In genomic region chr2:120154361-120154894, GRCm38 (mm10) we compare ENCODE assay signal across 8 mouse cellular contexts. TPM values are rescaled to one million over a fixed set of nuclear protein-coding genes. Genes with fewer than 3 reads are reported as not detected.
DNase-seq lines count a peak whose midpoint lies in the region; ATAC-seq lines count a peak whose summit lies in the region.

TSS of gene Ehd4 (minus strand) at chr2:120154606.

- peak; percentile 89 for ATAC-seq in megakaryocyte progenitor cell, adult 5-6 weeks (replicated peaks; ENCODE audit: poor library complexity)

- DNase-seq in adipocyte (ENCODE audit: low spot score), result peak; percentile 100
- peak; percentile 99 for DNase-seq in embryo, embryonic 10 days (ENCODE audit: low spot score)
- peak; percentile 99 for DNase-seq in gastrocnemius, postnatal 10 days
- peak; percentile 99 for DNase-seq in induced T-regulatory cell, adult 2 months (ENCODE audit: low read depth)
- DNase-seq in left cerebral cortex, adult 9 months (ENCODE audit: low spot score in 2 of 2), result peak; percentile 93 to 99
- DNase-seq in right cerebral cortex, postnatal 14 days, result peak; percentile 99
- peak; percentile 99 for DNase-seq in urinary bladder, postnatal 36 days (ENCODE audit: low spot score in 2 of 2)

RNA-seq across cellular contexts. Expression of gene Ehd4, which starts in this region (rescaled TPM):
- 100 to 1,000 TPM; 130 to 134 TPM for total RNA-seq in gastrocnemius, postnatal 10 days (2021)
- total RNA-seq in megakaryocyte progenitor cell, adult 5-6 weeks (2015), result 22.8 and 24.8 TPM in 2 replicates
- total RNA-seq in megakaryocyte progenitor cell, adult 5-6 weeks (2017), result 28.6 and 30.1 TPM in 2 replicates

Comparison
In these comparisons a context has a peak if more than half of its experiments do, and no peak if none do; other contexts are left out.
1. Peak in every context shown above with its lines: DNase-seq and ATAC-seq.
2. RNA of gene Ehd4 (total RNA-seq): 130 to 134 TPM in gastrocnemius, postnatal 10 days; 22.8 to 30.1 TPM in megakaryocyte progenitor cell, adult 5-6 weeks; every median in the first group is over 4 times any median in the second.